In the genomic region with DNA sequence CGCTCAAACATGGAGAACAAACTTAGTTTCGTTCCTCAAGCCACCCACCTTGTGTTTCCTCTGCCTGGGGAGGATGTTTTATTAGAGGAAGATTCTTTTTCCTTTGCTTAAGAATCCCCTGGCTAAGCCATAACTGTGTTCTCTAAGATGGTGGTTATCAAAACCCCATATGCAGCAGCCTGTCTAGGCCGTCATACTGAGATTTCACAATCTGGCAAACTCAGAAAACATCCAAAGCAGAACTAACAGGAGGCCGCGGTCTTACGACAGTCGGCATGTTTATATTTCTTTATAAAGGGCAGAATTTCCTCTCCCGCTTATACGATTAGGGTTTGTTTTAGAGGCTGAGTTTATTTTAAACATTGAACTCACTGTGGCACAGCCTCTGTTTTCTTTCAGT, we compare ENCODE assay signal across 22 mouse cellular contexts. TPM values are rescaled to one million over a fixed set of nuclear protein-coding genes. Genes with fewer than 3 reads are reported as not detected.
DNase-seq lines count a peak whose midpoint lies in the region; ATAC-seq lines count a peak whose summit lies in the region.
"Had no signal": no experiment of that assay in that cellular context is flagged by ENCODE, and none has a peak within 500 bp of the region (broad histone marks: within the 10 kb centered on the region; RNA-seq: fewer than 3 reads in every experiment).

No protein-coding gene starts in this region.

- H3K9ac ChIP-seq in forebrain, embryonic 14.5 days (ENCODE audit: low read length) = no peak overlapping the region
- H3K9ac ChIP-seq in forebrain, embryonic 13.5 days = no peak overlapping the region
- H3K9ac ChIP-seq in liver, embryonic 16.5 days (ENCODE audit: low read depth, low read length) = no peak overlapping the region
- H3K9ac ChIP-seq in liver, embryonic 12.5 days = no peak overlapping the region
- H3K9ac ChIP-seq: hindbrain, embryonic 13.5 days; limb, embryonic 15.5 days; neural tube, embryonic 12.5 days had no signal

- no peak overlapping the region for H3K27ac ChIP-seq in forebrain, embryonic 14.5 days (ENCODE audit: low read depth, low read length)
- no peak overlapping the region for H3K27ac ChIP-seq in forebrain, embryonic 13.5 days
- no peak overlapping the region for H3K27ac ChIP-seq in liver, embryonic 16.5 days (ENCODE audit: low read length)
- H3K27ac ChIP-seq in liver, embryonic 12.5 days = no peak overlapping the region
- H3K27ac ChIP-seq: gastrocnemius, adult 2 months; heart, adult 2 months; hindbrain, embryonic 13.5 days; limb, embryonic 15.5 days; neural tube, embryonic 12.5 days had no signal

- no peaks in the 10 kb centered on the region for H3K4me1 ChIP-seq in forebrain, embryonic 14.5 days (ENCODE audit: control insufficient read depth, insufficient read depth, low read length)
- no peaks in the 10 kb centered on the region for H3K4me1 ChIP-seq in forebrain, embryonic 13.5 days
- no peaks in the 10 kb centered on the region; the same call in 1 of the 2 replicates for H3K4me1 ChIP-seq in liver, embryonic 16.5 days (ENCODE audit: control insufficient read depth, low read depth, low read length)
- H3K4me1 ChIP-seq in liver, embryonic 12.5 days = no peaks in the 10 kb centered on the region

- no peak overlapping the region for H3K4me3 ChIP-seq in forebrain, embryonic 14.5 days (ENCODE audit: low read depth, low read length)
- no peak overlapping the region for H3K4me3 ChIP-seq in forebrain, embryonic 13.5 days
- no peak overlapping the region for H3K4me3 ChIP-seq in liver, embryonic 16.5 days (ENCODE audit: low read depth, low read length)
- no peak overlapping the region for H3K4me3 ChIP-seq in liver, embryonic 12.5 days
- H3K4me3 ChIP-seq: erythroblast, embryonic 14.5 days; gastrocnemius, adult 2 months; heart, adult 2 months; hindbrain, embryonic 13.5 days; limb, embryonic 15.5 days; neural tube, embryonic 12.5 days had no signal

- no peak overlapping the region for H3K4me2 ChIP-seq in forebrain, embryonic 14.5 days (ENCODE audit: low read length)
- H3K4me2 ChIP-seq in forebrain, embryonic 13.5 days = no peak overlapping the region
- H3K4me2 ChIP-seq in liver, embryonic 16.5 days (ENCODE audit: low read depth, low read length) = peak overlapping the region; percentile 12; the same call in 1 of the 2 replicates
- H3K4me2 ChIP-seq in liver, embryonic 12.5 days = no peak overlapping the region
- H3K4me2 ChIP-seq: hindbrain, embryonic 13.5 days; limb, embryonic 15.5 days; neural tube, embryonic 12.5 days had no signal

- no peaks in the 10 kb centered on the region for H3K36me3 ChIP-seq in forebrain, embryonic 14.5 days (ENCODE audit: control insufficient read depth, insufficient read depth, low read length)
- no peaks in the 10 kb centered on the region for H3K36me3 ChIP-seq in forebrain, embryonic 13.5 days (ENCODE audit: poor library complexity, severe bottlenecking)
- H3K36me3 ChIP-seq in liver, embryonic 16.5 days (ENCODE audit: control insufficient read depth, insufficient read depth) = no peaks in the 10 kb centered on the region
- H3K36me3 ChIP-seq in liver, embryonic 12.5 days = no peaks in the 10 kb centered on the region
- H3K36me3 ChIP-seq: hindbrain, embryonic 13.5 days; limb, embryonic 15.5 days; neural tube, embryonic 12.5 days had no signal

- ATAC-seq in forebrain, embryonic 14.5 days = no peak
- ATAC-seq in forebrain, embryonic 13.5 days = no peak
- peak; percentile 27; the same call in 1 of the 2 replicates for ATAC-seq in liver, embryonic 16.5 days (ENCODE audit: low read depth)
- ATAC-seq in liver, embryonic 12.5 days = no peak
- peak; percentile 80 for ATAC-seq in megakaryocyte progenitor cell, adult 5-6 weeks (replicated peaks; ENCODE audit: poor library complexity)

- H3K27me3 ChIP-seq in forebrain, embryonic 14.5 days (replicated peaks; ENCODE audit: control insufficient read depth, insufficient read depth, low read length) = no peaks in the 10 kb centered on the region
- H3K27me3 ChIP-seq in forebrain, embryonic 13.5 days = no peaks in the 10 kb centered on the region
- H3K27me3 ChIP-seq in liver, embryonic 16.5 days (ENCODE audit: control insufficient read depth, insufficient read depth, low read depth, low read length) = no peaks in the 10 kb centered on the region
- no peaks in the 10 kb centered on the region for H3K27me3 ChIP-seq in liver, embryonic 12.5 days (replicated peaks)
- H3K27me3 ChIP-seq: CH12.LX; hindbrain, embryonic 13.5 days; limb, embryonic 15.5 days; neural tube, embryonic 12.5 days had no signal

- peak; percentile 16 for DNase-seq in forebrain, embryonic 14.5 days (ENCODE audit: low spot score)
- peak; percentile 65 for DNase-seq in 416B (ENCODE audit: low read depth)
- no peak for DNase-seq in embryo, embryonic 10 days (ENCODE audit: low spot score)
- no peak for DNase-seq in gastrocnemius, postnatal 4 days (ENCODE audit: low spot score in 2 of 2)
- DNase-seq: adrenal gland, adult 2 months; cerebellum, adult 18-20 months; cerebellum, postnatal 36 days; gastrocnemius, adult 2 months; heart, adult 2 months; kidney, adult 18-20 months; kidney, postnatal 10 days; spleen, adult 18-20 months; thymus, postnatal 25 days had no signal

- 0 out of 2 replicates have a peak, but pooled peaks cover 5% of the 10 kb centered on the region for H3K9me3 ChIP-seq in forebrain, embryonic 14.5 days (replicated peaks; ENCODE audit: control insufficient read depth, low read length)
- no peaks in the 10 kb centered on the region for H3K9me3 ChIP-seq in forebrain, embryonic 13.5 days (replicated peaks)
- no peaks in the 10 kb centered on the region for H3K9me3 ChIP-seq in liver, embryonic 16.5 days (replicated peaks; ENCODE audit: control insufficient read depth, low read length)
- H3K9me3 ChIP-seq in liver, embryonic 12.5 days (replicated peaks) = no peaks in the 10 kb centered on the region; the same call in 1 of the 2 replicates
- H3K9me3 ChIP-seq: hindbrain, embryonic 13.5 days; limb, embryonic 15.5 days had no signal

- 87% methylated on average over 9 of the region's 9 CpGs for WGBS in forebrain, embryonic 14.5 days
- 90% methylated on average over 9 of the region's 9 CpGs for WGBS in forebrain, embryonic 13.5 days
- 56% methylated on average over 9 of the region's 9 CpGs for WGBS in liver, embryonic 16.5 days (ENCODE audit: insufficient replicate concordance)
- WGBS in liver, embryonic 12.5 days (ENCODE audit: insufficient replicate concordance) = 67% methylated on average over 9 of the region's 9 CpGs

RNA-seq across cellular contexts. Expression of a gene that starts 31.5 kb away (rescaled TPM):
- 1.5 and 2.1 TPM in 2 replicates for polyA plus RNA-seq in forebrain, embryonic 14.5 days (2014; fragmentation: Nextera tagmentation; extraction: Ambion mirVana)
- 1.2 and 1.4 TPM in 2 replicates for polyA plus RNA-seq in forebrain, embryonic 13.5 days (2015; fragmentation: Nextera tagmentation; extraction: Ambion mirVana)
- 0.20 and 0.26 TPM in 2 replicates for polyA plus RNA-seq in liver, embryonic 16.5 days (2015; fragmentation: Nextera tagmentation; extraction: Ambion mirVana)
- 1.2 TPM in 2 replicates for polyA plus RNA-seq in liver, embryonic 12.5 days (2016; fragmentation: Nextera tagmentation; extraction: Ambion mirVana)
- total RNA-seq in megakaryocyte progenitor cell, adult 5-6 weeks (2015) = 1.6 and 1.7 TPM in 2 replicates
- total RNA-seq in megakaryocyte progenitor cell, adult 5-6 weeks (2017) = 1.1 and 1.8 TPM in 2 replicates
- total RNA-seq in gastrocnemius, postnatal 4 days (2021) = 1 to 10 TPM; 8.6 to 8.9 TPM
- polyA plus RNA-seq: erythroblast, embryonic 14.5 days had no signal

Comparison
In these comparisons a context has a peak if more than half of its experiments do, and no peak if none do; other contexts are left out.
1. ATAC-seq: peak in liver, embryonic 16.5 days (single experiment) and megakaryocyte progenitor cell, adult 5-6 weeks (single experiment); none in forebrain, embryonic 14.5 days (single experiment), forebrain, embryonic 13.5 days (single experiment) and liver, embryonic 12.5 days (single experiment).
2. DNase-seq: peak in forebrain, embryonic 14.5 days (single experiment) and 416B (single experiment); none in embryo, embryonic 10 days (single experiment) and gastrocnemius, postnatal 4 days (0 of 2).